Mouse (Mus musculus): Measurements from ENCODE around the gene Zbtb37. TPM values are rescaled to one million over a fixed set of nuclear protein-coding genes. Genes with fewer than 3 reads are reported as not detected.

Gene Zbtb37
- polyA plus RNA-seq, 1 experiment from 2014 or later: 1.9 TPM

- no peak overlapping the region for H3K4me2 ChIP-seq (ENCODE audit: low read depth, low read length)
- H3K27ac ChIP-seq (ENCODE audit: low read length): no peak overlapping the region; the same call in 1 of the 2 replicates
- WGBS (ENCODE audit: insufficient replicate concordance): 84% methylated on average over 7 of the region's 7 CpGs
- H3K27me3 ChIP-seq (ENCODE audit: control insufficient read depth, insufficient read depth, low read depth, low read length): no peaks in the 10 kb centered on the region
- no peaks in the 10 kb centered on the region for H3K9me3 ChIP-seq (replicated peaks; ENCODE audit: control insufficient read depth, low read length)
- peaks cover 32% of the 10 kb centered on the region for H3K36me3 ChIP-seq (ENCODE audit: control insufficient read depth, insufficient read depth)
- H3K4me1 ChIP-seq (ENCODE audit: control insufficient read depth, low read depth, low read length): peaks cover 8% of the 10 kb centered on the region
- H3K9ac ChIP-seq (ENCODE audit: low read depth, low read length): no peak overlapping the region
- H3K4me3 ChIP-seq (ENCODE audit: low read depth, low read length): no peak overlapping the region
- ATAC-seq (ENCODE audit: low read depth): no peak
Measured at GRCm38 (mm10) chr1:161041261-161042020, 6.8 kb upstream of the Zbtb37 start.

- no peak overlapping the region for H3K4me2 ChIP-seq (ENCODE audit: low read depth, low read length)
- peaks cover 8% of the 10 kb centered on the region for H3K4me1 ChIP-seq (ENCODE audit: control insufficient read depth, low read depth, low read length)
- no peaks in the 10 kb centered on the region for H3K9me3 ChIP-seq (replicated peaks; ENCODE audit: control insufficient read depth, low read length)
- H3K4me3 ChIP-seq (ENCODE audit: low read depth, low read length): no peak overlapping the region
- ATAC-seq (ENCODE audit: low read depth): no peak
- peak overlapping the region; percentile 23; the same call in 1 of the 2 replicates for H3K27ac ChIP-seq (ENCODE audit: low read length)
- H3K27me3 ChIP-seq (ENCODE audit: control insufficient read depth, insufficient read depth, low read depth, low read length): no peaks in the 10 kb centered on the region
- peaks cover 36% of the 10 kb centered on the region for H3K36me3 ChIP-seq (ENCODE audit: control insufficient read depth, insufficient read depth)
- no peak overlapping the region for H3K9ac ChIP-seq (ENCODE audit: low read depth, low read length)
Measured at GRCm38 (mm10) chr1:161040855-161041254, 6.2 kb upstream of the Zbtb37 start.

DNA sequence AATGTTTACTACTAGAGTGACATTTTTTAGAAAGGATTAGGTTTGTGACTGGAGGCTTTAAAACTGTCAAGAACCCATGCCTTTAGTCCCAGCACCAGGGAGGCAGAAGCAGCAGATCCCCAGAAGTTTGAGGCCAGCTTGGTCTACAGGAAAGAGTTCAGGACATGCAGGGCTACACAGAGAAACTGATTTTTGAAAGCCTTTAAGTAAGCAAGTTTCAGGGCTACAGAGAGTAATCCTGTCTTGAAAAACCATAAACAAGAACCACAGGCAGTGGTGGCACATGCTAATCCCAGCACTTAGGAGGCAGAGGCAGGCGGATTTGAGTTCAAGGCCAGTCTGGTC, 5.7 kb upstream of the Zbtb37 start:
- H3K9me3 ChIP-seq (replicated peaks; ENCODE audit: control insufficient read depth, low read length): no peaks in the 10 kb centered on the region
- 62% methylated on average over 1 of the region's 1 CpGs for WGBS (ENCODE audit: insufficient replicate concordance)
- H3K4me2 ChIP-seq (ENCODE audit: low read depth, low read length): no peak overlapping the region
- no peaks in the 10 kb centered on the region for H3K27me3 ChIP-seq (ENCODE audit: control insufficient read depth, insufficient read depth, low read depth, low read length)
- ATAC-seq (ENCODE audit: low read depth): no peak
- peaks cover 8% of the 10 kb centered on the region for H3K4me1 ChIP-seq (ENCODE audit: control insufficient read depth, low read depth, low read length)
- H3K27ac ChIP-seq (ENCODE audit: low read length): peak overlapping the region; percentile 23
- peaks cover 36% of the 10 kb centered on the region for H3K36me3 ChIP-seq (ENCODE audit: control insufficient read depth, insufficient read depth)
- H3K4me3 ChIP-seq (ENCODE audit: low read depth, low read length): no peak overlapping the region
- no peak overlapping the region for H3K9ac ChIP-seq (ENCODE audit: low read depth, low read length)

DNA sequence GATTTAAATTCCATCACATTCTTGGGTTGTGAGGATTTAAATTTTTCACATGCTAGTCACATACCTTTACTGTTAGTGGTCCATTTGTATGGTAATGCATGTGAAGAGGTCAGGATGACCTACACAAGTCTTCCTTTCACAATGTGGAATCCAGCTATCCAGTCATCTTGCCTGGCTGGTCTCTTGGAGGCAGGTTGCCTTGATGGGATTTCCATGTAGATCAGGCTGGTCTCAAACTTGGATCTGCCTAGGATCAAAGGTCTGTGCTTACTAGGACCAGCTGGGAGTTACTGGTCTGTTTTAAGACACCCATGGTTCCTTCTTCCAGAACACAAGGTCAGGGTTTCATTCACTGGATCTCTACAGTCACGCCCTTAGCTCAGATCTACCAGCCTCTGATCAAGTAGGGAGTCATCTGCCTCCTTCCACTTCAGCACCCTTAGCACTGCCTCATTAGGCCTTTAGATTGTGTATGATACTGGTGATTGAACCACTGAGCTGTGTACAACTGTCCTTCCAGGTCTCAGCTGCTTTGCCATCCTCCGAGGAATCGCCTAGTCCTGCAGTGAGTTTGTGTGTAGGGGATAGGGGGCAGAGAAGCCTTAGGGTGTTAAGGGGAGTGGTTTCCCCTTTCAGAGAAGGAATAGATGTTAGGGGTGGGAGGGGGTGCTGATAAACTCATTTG, 5.2 kb upstream of the Zbtb37 start:
- WGBS (ENCODE audit: insufficient replicate concordance): 12% methylated on average over 3 of the region's 3 CpGs
- no peak overlapping the region for H3K9ac ChIP-seq (ENCODE audit: low read depth, low read length)
- peak; percentile 12 for ATAC-seq (ENCODE audit: low read depth)

DNA sequence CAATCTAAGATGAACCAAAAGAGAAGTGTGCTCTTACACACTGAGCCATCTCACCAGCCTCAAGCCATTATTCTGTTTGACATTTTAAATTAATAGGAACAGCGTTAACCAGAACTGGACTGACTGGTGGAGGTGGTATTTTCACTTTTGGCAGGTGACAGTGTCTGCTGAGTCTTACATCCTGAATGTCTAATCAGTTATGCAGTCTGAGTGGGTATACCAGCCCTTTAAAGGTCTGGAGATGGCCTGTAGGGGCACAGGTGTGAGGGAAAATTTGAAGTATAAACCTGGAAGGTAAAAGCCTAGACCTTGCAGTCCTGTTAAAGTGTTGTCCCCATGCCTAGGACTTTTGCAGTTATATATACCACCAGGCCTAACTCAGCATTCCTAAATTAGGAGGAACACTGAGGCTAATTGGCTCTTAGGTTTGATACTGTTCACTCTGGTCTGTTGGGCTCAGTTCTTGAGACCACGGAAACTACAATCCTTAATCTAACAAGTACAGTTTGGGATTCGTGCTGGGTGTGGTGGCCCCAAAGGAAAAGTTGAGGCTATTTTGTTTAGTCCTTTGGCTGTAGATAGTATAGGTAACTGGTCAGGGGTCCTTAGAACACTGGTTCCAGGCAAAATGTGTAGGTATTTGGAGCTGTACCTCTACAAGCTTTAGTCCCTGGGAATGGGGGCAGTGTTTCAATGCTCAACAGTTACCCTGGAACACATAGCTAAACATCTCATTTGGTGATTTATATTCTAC, 4.5 kb upstream of the Zbtb37 start:
- Histone ChIP-seq H3K27ac (ENCODE audit: low read length) (peak overlapping the region; percentile 18; the same call in 1 of the 2 replicates), H3K36me3 (ENCODE audit: control insufficient read depth, insufficient read depth) (peaks cover 34% of the 10 kb centered on the region), H3K27me3 (ENCODE audit: control insufficient read depth, insufficient read depth, low read depth, low read length) (no peaks in the 10 kb centered on the region), H3K4me1 (ENCODE audit: control insufficient read depth, low read depth, low read length) (peaks cover 9% of the 10 kb centered on the region), H3K4me3 (ENCODE audit: low read depth, low read length) (no peak overlapping the region), H3K9me3 (replicated peaks; ENCODE audit: control insufficient read depth, low read length) (no peaks in the 10 kb centered on the region), H3K9ac (ENCODE audit: low read depth, low read length) (no peak overlapping the region), H3K4me2 (ENCODE audit: low read depth, low read length) (no peak overlapping the region)
- WGBS (ENCODE audit: insufficient replicate concordance): 18% methylated on average over 3 of the region's 3 CpGs
- ATAC-seq (ENCODE audit: low read depth): no peak

More for the DNA sequence above, 5.2 kb upstream of the Zbtb37 start:
- Histone ChIP-seq H3K27me3 (ENCODE audit: control insufficient read depth, insufficient read depth, low read depth, low read length) (no peaks in the 10 kb centered on the region), H3K4me2 (ENCODE audit: low read depth, low read length) (no peak overlapping the region), H3K27ac (ENCODE audit: low read length) (peak overlapping the region; percentile 23), H3K4me1 (ENCODE audit: control insufficient read depth, low read depth, low read length) (peaks cover 8% of the 10 kb centered on the region), H3K9me3 (replicated peaks; ENCODE audit: control insufficient read depth, low read length) (no peaks in the 10 kb centered on the region), H3K4me3 (ENCODE audit: low read depth, low read length) (no peak overlapping the region), H3K36me3 (ENCODE audit: control insufficient read depth, insufficient read depth) (peaks cover 34% of the 10 kb centered on the region)

DNA sequence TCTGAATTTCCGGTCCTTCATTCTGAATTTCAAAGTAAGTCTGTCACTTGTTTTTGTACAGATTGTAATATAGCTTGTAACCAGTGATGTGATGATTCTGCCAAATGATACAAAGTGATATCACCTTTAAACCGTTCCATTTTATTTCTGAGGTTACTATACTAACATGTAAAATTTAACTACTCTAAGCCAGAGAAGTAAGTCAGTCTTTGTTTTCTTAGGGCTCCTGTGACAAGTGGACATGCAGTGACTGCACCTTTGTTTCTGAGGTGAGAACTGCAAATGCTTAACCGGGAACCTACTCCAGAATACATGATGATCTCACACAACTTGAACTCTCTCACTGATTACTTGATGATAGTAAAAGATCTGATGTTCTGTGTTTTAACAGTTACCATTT, 3.4 kb upstream of the Zbtb37 start:
- Histone ChIP-seq H3K27me3 (ENCODE audit: control insufficient read depth, insufficient read depth, low read depth, low read length) (no peaks in the 10 kb centered on the region), H3K4me1 (ENCODE audit: control insufficient read depth, low read depth, low read length) (peaks cover 17% of the 10 kb centered on the region), H3K4me2 (ENCODE audit: low read depth, low read length) (peak overlapping the region; percentile 87), H3K4me3 (ENCODE audit: low read depth, low read length) (0 out of 2 replicates have a peak overlapping the region, but pooled peaks have one; percentile 14), H3K9ac (ENCODE audit: low read depth, low read length) (no peak overlapping the region), H3K27ac (ENCODE audit: low read length) (no peak overlapping the region), H3K9me3 (replicated peaks; ENCODE audit: control insufficient read depth, low read length) (no peaks in the 10 kb centered on the region), H3K36me3 (ENCODE audit: control insufficient read depth, insufficient read depth) (peaks cover 34% of the 10 kb centered on the region)
- WGBS (ENCODE audit: insufficient replicate concordance): 22% methylated on average over 3 of the region's 3 CpGs
- no peak for ATAC-seq (ENCODE audit: low read depth)

DNA sequence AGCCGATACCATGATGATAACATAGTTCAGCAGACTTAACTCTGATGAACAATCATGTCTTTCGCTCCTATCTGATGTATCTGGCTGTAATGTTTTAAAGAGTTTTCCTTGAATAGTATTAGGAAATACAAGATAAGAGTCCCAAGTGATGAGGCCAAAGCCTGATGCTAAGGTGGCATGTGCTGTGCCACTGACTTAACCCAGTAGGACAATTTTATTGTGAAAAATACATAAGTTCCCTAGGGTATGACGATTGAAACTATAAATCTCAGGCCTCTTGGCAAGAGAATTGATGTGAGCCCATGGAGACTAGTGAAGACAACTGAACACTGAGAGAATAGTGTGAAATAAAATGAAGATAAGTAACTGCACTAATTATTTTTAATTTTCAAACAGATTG, 3.0 kb upstream of the Zbtb37 start:
- ATAC-seq (ENCODE audit: low read depth): no peak
- Histone ChIP-seq H3K4me3 (ENCODE audit: low read depth, low read length) (peak overlapping the region; percentile 36), H3K4me1 (ENCODE audit: control insufficient read depth, low read depth, low read length) (peaks cover 17% of the 10 kb centered on the region), H3K9ac (ENCODE audit: low read depth, low read length) (peak overlapping the region; percentile 24), H3K27me3 (ENCODE audit: control insufficient read depth, insufficient read depth, low read depth, low read length) (no peaks in the 10 kb centered on the region), H3K4me2 (ENCODE audit: low read depth, low read length) (peak overlapping the region; percentile 87), H3K36me3 (ENCODE audit: control insufficient read depth, insufficient read depth) (peaks cover 34% of the 10 kb centered on the region), H3K9me3 (replicated peaks; ENCODE audit: control insufficient read depth, low read length) (no peaks in the 10 kb centered on the region), H3K27ac (ENCODE audit: low read length) (peak overlapping the region; percentile 3; the same call in 1 of the 2 replicates)
- WGBS (ENCODE audit: insufficient replicate concordance): 5% methylated on average over 3 of the region's 3 CpGs

GRCm38 (mm10) chr1:161037026-161037425, 2.4 kb upstream of the Zbtb37 start:
- H3K4me2 ChIP-seq (ENCODE audit: low read depth, low read length): peak overlapping the region; percentile 87
- 2% methylated on average over 1 of the region's 1 CpGs for WGBS (ENCODE audit: insufficient replicate concordance)
- peak overlapping the region; percentile 84 for H3K9ac ChIP-seq (ENCODE audit: low read depth, low read length)
- H3K9me3 ChIP-seq (replicated peaks; ENCODE audit: control insufficient read depth, low read length): no peaks in the 10 kb centered on the region
- H3K27ac ChIP-seq (ENCODE audit: low read length): peak overlapping the region; percentile 99
- H3K27me3 ChIP-seq (ENCODE audit: control insufficient read depth, insufficient read depth, low read depth, low read length): no peaks in the 10 kb centered on the region
- H3K4me1 ChIP-seq (ENCODE audit: control insufficient read depth, low read depth, low read length): peaks cover 19% of the 10 kb centered on the region
- ATAC-seq (ENCODE audit: low read depth): no peak
- H3K4me3 ChIP-seq (ENCODE audit: low read depth, low read length): peak overlapping the region; percentile 84
- H3K36me3 ChIP-seq (ENCODE audit: control insufficient read depth, insufficient read depth): peaks cover 34% of the 10 kb centered on the region
